Mouse (Mus musculus): ENCODE results near the gene Sult1b1.

DNA sequence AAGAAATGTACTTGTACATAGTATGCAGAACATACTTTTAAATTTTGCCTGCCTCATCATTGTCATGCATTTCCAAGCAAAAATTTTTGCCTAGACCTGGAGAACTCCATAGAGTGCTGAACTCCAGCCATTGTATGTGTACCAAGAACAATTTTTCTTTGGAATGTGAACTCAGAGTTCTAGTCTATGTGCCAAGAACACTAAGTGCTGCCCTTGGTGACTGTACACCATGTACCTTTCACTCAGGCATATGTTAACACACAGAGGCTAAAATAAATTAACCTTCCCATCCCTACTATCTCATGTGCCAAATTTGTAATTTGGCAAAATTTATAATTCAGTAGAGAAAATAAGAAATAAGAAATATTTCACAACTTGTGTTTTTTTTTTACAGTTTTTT is 39.1 kb downstream of the Sult1b1 start:
- TF ChIP-seq EP300 (IDR thresholded peaks at IDR 0.05; ENCODE audit: low read length), result no peak
- TF ChIP-seq CTCF (conservative IDR thresholded peaks at IDR 0.05 in 1 of 2, IDR thresholded peaks at IDR 0.05 in 1 of 2; ENCODE audit: low read depth in 2 of 2, low read length in 2 of 2), result no peak
